Mouse (Mus musculus) kidney, embryonic 16.5 days (tissue): ENCODE measurements around the gene Celf6. TPM values are rescaled to one million over a fixed set of nuclear protein-coding genes. Genes with fewer than 3 reads are reported as not detected.

Experiments
- ATAC-seq: fragments of 200-750 bp; cut with Nextera tagmentation; 2 replicates; pipeline ENCODE4 v1.8.0; 2017; ENCODE audit warnings: moderate TSS enrichment; ENCODE audit not compliant: low FRiP score, low TSS enrichment
- H3K27ac ChIP-seq: fragments of 300-500 bp; sonication (generic); 2 replicates; pipeline ENCODE4 v1.5.1; 2014; ENCODE audit warnings: low read length
- H3K27me3 ChIP-seq: fragments of 300-500 bp; sonication (generic); 2 replicates; pipeline ENCODE4 v1.6.1; 2014; ENCODE audit warnings: low read length, control low read depth, mixed read lengths; ENCODE audit not compliant: insufficient read depth
- H3K36me3 ChIP-seq: fragments of 300-500 bp; sonication (generic); 2 replicates; pipeline ENCODE4 v1.6.1; 2014; ENCODE audit warnings: low read length, control low read depth, mixed read lengths; ENCODE audit not compliant: insufficient read depth
- H3K4me1 ChIP-seq: fragments of 300-500 bp; sonication (generic); 2 replicates; pipeline ENCODE4 v1.6.1; 2014; ENCODE audit warnings: low read length, control low read depth, mixed read lengths; ENCODE audit not compliant: insufficient read depth
- H3K4me2 ChIP-seq: fragments of 300-500 bp; sonication (generic); replicated peaks from 2 replicates; pipeline ENCODE4 v1.6.1; 2014; ENCODE audit warnings: low read depth, low read length
- H3K4me3 ChIP-seq: fragments of 300-500 bp; sonication (generic); 2 replicates; pipeline ENCODE4 v1.5.1; 2014; ENCODE audit warnings: mild to moderate bottlenecking, low read length
- H3K9ac ChIP-seq: fragments of 300-500 bp; sonication (generic); replicated peaks from 2 replicates; pipeline ENCODE4 v1.6.1; 2014; ENCODE audit warnings: low read length
- H3K9me3 ChIP-seq: fragments of 300-500 bp; sonication (generic); 2 replicates; pipeline ENCODE4 v1.6.1; 2016; ENCODE audit warnings: low read length, control low read depth
- WGBS: fragments of 180-500 bp; shearing (Covaris S2); extraction: QIAGEN DNeasy Blood & Tissue Kit; methylation state at CpG from one replicate; pipeline ENCODE4 v1.1.7; 2014; 5-methylcytosine and 5-hydroxymethylcytosine counted together
- polyA plus RNA-seq: library from polyadenylated mRNA; unstranded; fragments of >200 nt; fragmentation: Nextera tagmentation; extraction: Ambion mirVana; gene quantifications from 2 replicates; pipeline ENCODE4 v1.2.1, GENCODE M21; 2015

Celf6 gene
- polyA plus RNA-seq, 1 experiment from 2014 or later = 0.32 TPM

DNA sequence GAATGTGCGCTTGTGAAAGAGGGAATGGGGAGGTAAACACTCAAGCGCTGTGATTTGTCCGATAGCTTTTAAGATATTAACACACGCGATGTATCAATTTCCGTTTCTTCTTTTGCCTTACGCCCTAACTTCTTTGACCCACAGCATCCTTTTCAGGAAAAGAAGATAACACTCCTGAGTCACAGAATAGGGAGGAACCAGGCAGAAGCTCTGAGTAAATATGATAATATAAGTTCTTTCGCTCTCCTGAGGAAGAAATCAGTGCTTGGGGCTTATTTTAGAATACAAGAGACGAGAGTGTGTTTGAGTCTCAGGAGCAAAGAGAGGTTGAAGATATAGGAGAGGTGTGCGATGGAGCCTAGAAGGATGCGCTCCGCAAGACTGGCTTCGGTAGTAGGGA is 316 bp upstream of the Celf6 start:
- 13% methylated on average over 13 of the region's 13 CpGs for WGBS
- Histone ChIP-seq H3K27ac (no peak overlapping the region), H3K9me3 (no peaks in the 10 kb centered on the region), H3K27me3 (peaks cover 28% of the 10 kb centered on the region), H3K4me1 (peaks cover 10% of the 10 kb centered on the region), H3K36me3 (no peaks in the 10 kb centered on the region), H3K4me3 (peak overlapping the region; percentile 45), H3K9ac (no peak overlapping the region), H3K4me2 (peak overlapping the region; percentile 71)
- ATAC-seq = no peak

DNA sequence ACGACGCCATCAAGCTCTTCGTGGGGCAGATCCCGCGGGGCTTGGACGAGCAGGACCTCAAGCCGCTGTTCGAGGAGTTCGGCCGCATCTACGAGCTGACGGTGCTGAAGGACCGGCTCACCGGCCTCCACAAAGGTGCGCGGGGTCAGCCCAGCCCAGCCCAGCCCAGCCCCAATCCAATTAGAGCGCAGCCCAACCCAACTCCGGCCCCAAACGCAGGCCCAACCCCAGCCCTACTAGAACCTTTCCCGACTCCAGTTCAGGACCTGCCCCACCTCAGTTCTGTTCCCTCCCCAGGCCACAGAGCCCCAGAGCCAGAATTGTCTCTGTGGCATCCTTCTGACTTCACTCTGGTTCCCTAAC is 769 bp downstream of the Celf6 start:
- ATAC-seq = peak; percentile 62; the same call in 1 of the 2 replicates

DNA sequence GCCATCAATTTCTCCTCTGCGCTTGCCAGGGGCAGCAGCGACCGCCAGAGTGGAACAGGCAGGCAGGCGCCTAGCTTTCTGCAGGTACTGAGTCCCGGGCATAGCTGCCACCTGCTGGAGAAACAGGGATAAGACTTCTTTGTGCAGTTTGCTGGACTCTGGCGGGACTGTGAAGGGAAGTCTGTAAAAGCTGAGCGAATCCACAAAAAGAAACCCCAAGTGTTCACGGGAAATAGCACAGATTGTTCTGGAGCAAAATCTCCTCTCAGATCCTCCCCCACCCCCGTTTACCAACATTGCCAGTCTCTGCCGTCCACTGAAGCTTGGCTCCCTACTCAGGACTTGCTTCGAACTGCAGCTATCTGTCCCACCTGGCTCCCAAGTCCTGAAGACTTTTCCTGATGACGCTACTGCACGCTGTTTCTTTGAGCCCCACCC is 7.2 kb downstream of the Celf6 start:
- H3K4me2 ChIP-seq = peak overlapping the region; percentile 48
- H3K9ac ChIP-seq = peak overlapping the region; percentile 39
- H3K4me1 ChIP-seq = 0 out of 2 replicates have a peak, but pooled peaks cover 3% of the 10 kb centered on the region
- ATAC-seq = peak; percentile 49
- 5% methylated on average over 13 of the region's 13 CpGs for WGBS
- H3K36me3 ChIP-seq = no peaks in the 10 kb centered on the region
- 0 out of 2 replicates have a peak, but pooled peaks cover 4% of the 10 kb centered on the region for H3K27me3 ChIP-seq
- no peak overlapping the region for H3K27ac ChIP-seq
- H3K4me3 ChIP-seq = peak overlapping the region; percentile 29
- H3K9me3 ChIP-seq = no peaks in the 10 kb centered on the region

More for the DNA sequence above, 769 bp downstream of the Celf6 start:
- H3K4me1 ChIP-seq = peaks cover 10% of the 10 kb centered on the region
- no peaks in the 10 kb centered on the region for H3K9me3 ChIP-seq
- peak overlapping the region; percentile 71 for H3K4me2 ChIP-seq
- whole genome bisulfite sequencing = 1% methylated on average over 20 of the region's 20 CpGs
- H3K4me3 ChIP-seq = peak overlapping the region; percentile 45
- H3K36me3 ChIP-seq = no peaks in the 10 kb centered on the region
- no peak overlapping the region for H3K27ac ChIP-seq
- H3K27me3 ChIP-seq = peaks cover 29% of the 10 kb centered on the region
- no peak overlapping the region for H3K9ac ChIP-seq

DNA sequence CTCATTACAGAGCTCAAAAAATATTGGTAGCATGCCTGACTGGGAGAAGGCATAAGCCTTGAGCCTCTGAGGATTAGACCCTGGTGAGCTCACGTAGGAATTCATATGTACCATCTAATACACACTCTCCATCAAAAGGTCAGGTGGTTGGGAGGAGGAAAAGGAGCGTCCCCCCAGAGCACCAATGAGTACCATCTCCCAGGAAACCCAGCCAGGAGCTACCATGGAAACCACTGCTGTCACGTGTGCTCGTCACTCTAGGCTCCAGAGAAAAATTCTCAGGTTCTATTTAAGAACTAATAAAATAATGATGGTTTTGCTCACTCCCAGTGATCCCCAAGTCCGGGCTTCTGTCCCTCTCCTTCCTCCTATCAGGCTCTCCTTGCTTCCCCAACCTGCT is 10.5 kb downstream of the Celf6 start:
- 71% methylated on average over 5 of the region's 5 CpGs for WGBS
- ATAC-seq = no peak

DNA sequence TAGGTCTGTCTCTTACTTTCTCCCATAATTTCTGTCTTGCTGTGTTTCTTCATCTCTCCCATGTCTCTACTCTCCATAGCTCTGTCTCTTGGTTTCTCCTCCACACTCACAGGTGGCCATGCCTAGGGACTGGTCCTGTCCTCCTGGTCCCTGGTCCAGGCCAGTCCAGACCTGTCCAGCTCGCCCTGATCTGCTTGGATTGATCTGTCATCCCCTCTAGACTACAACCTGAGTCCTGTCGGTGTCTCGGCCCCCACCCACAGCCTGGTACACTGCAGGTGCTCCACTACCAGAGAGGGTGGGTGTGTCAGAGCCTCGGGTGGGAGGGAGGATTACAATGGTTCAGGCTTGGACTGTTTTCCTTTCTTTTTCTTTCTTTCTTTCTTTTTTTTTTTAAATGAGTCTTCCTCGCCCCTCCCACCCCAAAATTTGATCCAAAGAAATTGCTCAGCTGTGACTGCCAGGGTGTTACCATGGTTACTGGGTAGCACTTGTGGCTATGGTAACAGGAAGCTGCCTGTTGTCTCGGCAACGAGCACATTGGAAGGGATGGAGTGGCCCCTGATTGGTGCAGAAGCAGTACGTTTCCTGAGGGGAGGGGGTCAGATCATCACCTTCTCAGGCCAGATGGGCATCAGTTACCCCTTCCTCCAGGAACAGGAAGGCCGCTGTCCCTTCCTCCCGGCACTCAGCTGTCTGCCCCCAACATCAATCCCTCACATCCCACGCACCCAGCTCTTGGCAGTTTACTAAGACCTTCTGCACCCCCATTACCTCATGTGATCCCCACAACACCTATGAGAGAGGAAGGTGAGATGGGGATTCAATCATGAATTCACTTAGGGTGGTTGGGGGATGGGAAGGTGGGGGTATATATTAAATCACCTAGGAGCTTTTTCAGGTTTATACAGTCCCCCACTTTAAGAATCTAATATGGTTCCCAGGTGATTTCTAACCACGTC is 11.3 kb downstream of the Celf6 start:
- no peak overlapping the region for H3K9ac ChIP-seq
- no peak overlapping the region for H3K27ac ChIP-seq
- H3K9me3 ChIP-seq = no peaks in the 10 kb centered on the region
- no peaks in the 10 kb centered on the region for H3K36me3 ChIP-seq
- 0 out of 2 replicates have a peak, but pooled peaks cover 3% of the 10 kb centered on the region for H3K4me1 ChIP-seq
- ATAC-seq = no peak
- no peaks in the 10 kb centered on the region for H3K27me3 ChIP-seq
- H3K4me3 ChIP-seq = no peak overlapping the region
- H3K4me2 ChIP-seq = no peak overlapping the region
- WGBS = 33% methylated on average over 12 of the region's 12 CpGs

More for the DNA sequence above, 10.5 kb downstream of the Celf6 start:
- 0 out of 2 replicates have a peak, but pooled peaks cover 4% of the 10 kb centered on the region for H3K27me3 ChIP-seq
- H3K4me2 ChIP-seq = no peak overlapping the region
- no peak overlapping the region for H3K27ac ChIP-seq
- H3K4me3 ChIP-seq = no peak overlapping the region
- no peaks in the 10 kb centered on the region for H3K36me3 ChIP-seq
- 0 out of 2 replicates have a peak, but pooled peaks cover 3% of the 10 kb centered on the region for H3K4me1 ChIP-seq
- H3K9me3 ChIP-seq = no peaks in the 10 kb centered on the region
- H3K9ac ChIP-seq = no peak overlapping the region

DNA sequence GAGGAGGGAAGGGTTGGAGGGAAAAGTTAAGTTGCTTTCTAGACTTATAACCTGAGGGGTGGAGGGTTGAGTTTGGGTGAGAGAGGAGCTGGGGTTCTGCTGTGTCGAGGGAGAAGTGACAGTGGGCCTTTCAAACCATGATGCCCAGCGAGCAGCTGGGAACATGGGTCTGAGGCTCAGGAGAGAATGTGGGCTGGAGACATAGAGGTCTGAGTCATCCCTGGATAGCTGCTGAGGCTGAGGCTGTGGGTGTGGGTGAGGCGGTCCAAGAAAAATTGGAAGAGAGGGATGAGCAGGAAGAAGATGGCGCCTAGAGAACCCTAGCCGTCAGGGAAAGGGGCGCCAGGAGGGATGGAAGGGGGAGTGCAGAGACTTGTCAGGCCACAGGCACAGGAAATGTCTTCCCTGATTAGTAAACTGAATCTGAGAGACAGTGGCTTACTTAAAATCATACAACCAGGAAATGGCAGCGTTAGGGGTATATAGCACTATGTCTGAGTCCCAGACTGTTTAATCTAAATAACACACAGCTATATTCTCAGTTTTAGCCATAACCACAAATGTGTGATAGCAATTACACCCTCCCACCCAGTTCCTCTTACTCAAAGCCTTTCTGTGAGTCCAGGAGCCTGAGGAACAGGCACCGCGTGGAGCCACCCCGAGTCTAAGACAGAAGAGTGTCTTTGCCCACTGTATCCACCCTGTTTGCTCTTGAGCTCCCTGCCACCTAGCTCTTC is 12.2 kb downstream of the Celf6 start:
- H3K27ac ChIP-seq = no peak overlapping the region
- H3K4me3 ChIP-seq = no peak overlapping the region
- ATAC-seq = no peak
- no peak overlapping the region for H3K9ac ChIP-seq
- H3K4me1 ChIP-seq = 0 out of 2 replicates have a peak, but pooled peaks cover 3% of the 10 kb centered on the region
- no peaks in the 10 kb centered on the region for H3K9me3 ChIP-seq
- no peaks in the 10 kb centered on the region for H3K36me3 ChIP-seq
- no peak overlapping the region for H3K4me2 ChIP-seq
- no peaks in the 10 kb centered on the region for H3K27me3 ChIP-seq
- 77% methylated on average over 10 of the region's 10 CpGs for WGBS

DNA sequence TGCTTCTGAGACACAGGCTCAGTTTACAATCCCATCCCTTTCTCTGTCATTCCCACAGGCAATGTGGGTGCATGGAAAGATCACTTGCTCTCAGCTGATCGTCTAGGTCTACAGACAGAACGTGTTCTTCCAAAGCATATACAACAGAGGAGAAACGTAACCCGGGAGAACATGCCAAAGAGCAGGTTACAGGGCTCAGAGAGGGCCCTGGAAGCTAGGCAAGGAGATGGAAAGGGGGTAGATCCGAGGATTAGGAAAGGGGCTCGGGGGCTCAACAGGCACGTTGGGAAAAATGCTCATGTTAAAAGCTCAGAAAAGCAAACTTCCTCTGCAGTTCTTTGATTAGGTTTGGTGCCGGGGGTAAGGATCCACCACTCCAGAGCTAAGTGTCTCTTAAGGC is 23.9 kb downstream of the Celf6 start:
- H3K4me3 ChIP-seq = no peak overlapping the region
- H3K9me3 ChIP-seq = no peaks in the 10 kb centered on the region
- no peak for ATAC-seq
- no peaks in the 10 kb centered on the region for H3K4me1 ChIP-seq
- H3K27ac ChIP-seq = no peak overlapping the region
- 82% methylated on average over 8 of the region's 8 CpGs for WGBS
- peaks cover 5% of the 10 kb centered on the region; the same call in 1 of the 2 replicates for H3K27me3 ChIP-seq
- no peaks in the 10 kb centered on the region for H3K36me3 ChIP-seq
- H3K4me2 ChIP-seq = no peak overlapping the region
- H3K9ac ChIP-seq = no peak overlapping the region

DNA sequence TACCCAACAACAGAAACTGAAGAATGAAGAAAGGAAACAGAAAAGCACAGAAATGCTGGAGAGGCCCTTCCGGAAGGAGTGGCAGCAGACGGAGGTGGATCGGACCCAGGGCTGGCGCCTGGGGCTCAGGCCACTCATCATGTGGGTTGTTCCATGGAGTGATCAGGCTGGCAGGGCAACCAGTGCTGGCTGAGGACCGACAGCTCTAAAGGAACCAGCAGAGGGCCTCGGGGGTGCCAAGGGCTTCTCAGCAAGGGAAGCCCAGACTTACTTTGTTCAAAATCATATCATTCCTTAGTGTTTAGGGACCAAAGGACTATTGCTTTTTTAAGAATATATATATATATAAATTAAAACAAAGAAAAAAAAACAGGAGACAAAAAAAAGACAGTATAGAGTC is 28.2 kb downstream of the Celf6 start:
- 51% methylated on average over 6 of the region's 6 CpGs for WGBS
- no peaks in the 10 kb centered on the region for H3K4me1 ChIP-seq

DNA sequence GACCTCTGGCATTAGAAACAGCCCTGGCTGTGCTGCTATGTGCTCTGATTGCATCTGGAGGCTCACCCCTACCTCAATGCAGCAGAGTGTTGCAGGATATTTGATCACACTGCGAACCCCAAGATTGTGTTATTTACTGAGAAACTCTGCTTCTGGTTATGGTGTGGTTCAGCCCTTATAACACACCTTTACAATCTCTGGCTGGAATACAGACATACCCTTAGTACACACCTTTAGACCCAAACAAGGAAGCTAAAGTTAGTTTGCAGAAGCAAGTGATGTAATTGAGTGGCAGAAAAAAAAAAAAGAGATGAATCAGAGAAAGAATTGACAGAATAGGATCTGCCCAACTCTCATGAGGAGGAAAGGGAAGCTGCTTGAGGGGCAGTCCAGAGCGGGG is 33.2 kb downstream of the Celf6 start:
- H3K27ac ChIP-seq = no peak overlapping the region
- H3K27me3 ChIP-seq = no peaks in the 10 kb centered on the region
- 81% methylated on average over 2 of the region's 2 CpGs for WGBS
- H3K9ac ChIP-seq = no peak overlapping the region
- H3K4me1 ChIP-seq = no peaks in the 10 kb centered on the region
- no peak overlapping the region for H3K4me2 ChIP-seq
- no peaks in the 10 kb centered on the region for H3K36me3 ChIP-seq
- no peaks in the 10 kb centered on the region for H3K9me3 ChIP-seq
- ATAC-seq = no peak
- H3K4me3 ChIP-seq = no peak overlapping the region

More for the DNA sequence above, 28.2 kb downstream of the Celf6 start:
- Histone ChIP-seq H3K9me3 (no peaks in the 10 kb centered on the region), H3K27ac (no peak overlapping the region), H3K36me3 (no peaks in the 10 kb centered on the region), H3K27me3 (peaks cover 5% of the 10 kb centered on the region; the same call in 1 of the 2 replicates), H3K9ac (no peak overlapping the region), H3K4me2 (no peak overlapping the region), H3K4me3 (no peak overlapping the region)
- ATAC-seq = no peak
